Mouse (Mus musculus) liver, adult 2 months (tissue): ENCODE measurements around the gene Ofcc1.

Experiments
- CTCF ChIP-seq: fragments of 200-500 bp; IDR thresholded peaks from 2 replicates; pipeline ENCODE4 v1.5.1; 2011; ENCODE audit warnings: low read depth, low read length, control low read depth
- POLR2A ChIP-seq: fragments of 200-500 bp; IDR thresholded peaks from 2 replicates; pipeline ENCODE4 v1.6.1; 2011; ENCODE audit warnings: low read length, control low read depth; ENCODE audit not compliant: insufficient read depth; ENCODE audit errors: extremely low read depth

- TF ChIP-seq CTCF, result no peak
- no peak for TF ChIP-seq POLR2A
Measured at GRCm38 (mm10) chr13:39957226-39957625, 404.0 kb downstream of the Ofcc1 start.
